Mouse (Mus musculus) kidney, embryonic 14.5 days (tissue): ENCODE measurements at regions not wholly inside any gene's neighbourhood (a gene's known extent, or its start where the extent isn't known, plus 50 kb on each side); places are given as distances from the start of the nearest gene placed in this dataset.

Source experiments
- ATAC-seq: fragments of 200-750 bp; cut with Nextera tagmentation; 2 replicates; pipeline ENCODE4 v1.8.0; 2017; ENCODE audit warnings: moderate number of reproducible peaks, mild to moderate bottlenecking, moderate TSS enrichment, moderate library complexity; ENCODE audit not compliant: low FRiP score, low TSS enrichment
- H3K27ac ChIP-seq: fragments of 300-500 bp; sonication (generic); 2 replicates; pipeline ENCODE4 v1.5.1; 2014; ENCODE audit warnings: low read depth, mild to moderate bottlenecking, low read length, moderate library complexity, mixed read lengths
- H3K27me3 ChIP-seq: fragments of 300-500 bp; sonication (generic); 2 replicates; pipeline ENCODE4 v1.6.1; 2014; ENCODE audit warnings: mild to moderate bottlenecking, low read length; ENCODE audit not compliant: control insufficient read depth, insufficient read depth
- H3K36me3 ChIP-seq: fragments of 300-500 bp; sonication (generic); 2 replicates; pipeline ENCODE4 v1.6.1; 2014; ENCODE audit warnings: low read length, mixed read lengths; ENCODE audit not compliant: control insufficient read depth, insufficient read depth
- H3K4me1 ChIP-seq: fragments of 300-500 bp; sonication (generic); 2 replicates; pipeline ENCODE4 v1.6.1; 2014; ENCODE audit warnings: low read length, mixed read lengths; ENCODE audit not compliant: control insufficient read depth, insufficient read depth
- H3K4me2 ChIP-seq: fragments of 300-500 bp; sonication (generic); replicated peaks from 2 replicates; pipeline ENCODE4 v1.6.1; 2014; ENCODE audit warnings: low read depth, mild to moderate bottlenecking, low read length
- H3K4me3 ChIP-seq: fragments of 300-500 bp; sonication (generic); 2 replicates; pipeline ENCODE4 v1.5.1; 2014; ENCODE audit warnings: mild to moderate bottlenecking, low read length
- H3K9ac ChIP-seq: fragments of 300-500 bp; sonication (generic); 2 replicates; pipeline ENCODE4 v1.6.1; 2014; ENCODE audit warnings: low read depth, mild to moderate bottlenecking, low read length, moderate library complexity
- H3K9me3 ChIP-seq: fragments of 300-500 bp; sonication (generic); 2 replicates; pipeline ENCODE4 v1.6.1; 2016; ENCODE audit warnings: low read length; ENCODE audit not compliant: control insufficient read depth
- WGBS: fragments of 180-500 bp; shearing (Covaris S2); extraction: QIAGEN DNeasy Blood & Tissue Kit; methylation state at CpG from one replicate; pipeline ENCODE4 v1.1.7; 2014; 5-methylcytosine and 5-hydroxymethylcytosine counted together

DNA sequence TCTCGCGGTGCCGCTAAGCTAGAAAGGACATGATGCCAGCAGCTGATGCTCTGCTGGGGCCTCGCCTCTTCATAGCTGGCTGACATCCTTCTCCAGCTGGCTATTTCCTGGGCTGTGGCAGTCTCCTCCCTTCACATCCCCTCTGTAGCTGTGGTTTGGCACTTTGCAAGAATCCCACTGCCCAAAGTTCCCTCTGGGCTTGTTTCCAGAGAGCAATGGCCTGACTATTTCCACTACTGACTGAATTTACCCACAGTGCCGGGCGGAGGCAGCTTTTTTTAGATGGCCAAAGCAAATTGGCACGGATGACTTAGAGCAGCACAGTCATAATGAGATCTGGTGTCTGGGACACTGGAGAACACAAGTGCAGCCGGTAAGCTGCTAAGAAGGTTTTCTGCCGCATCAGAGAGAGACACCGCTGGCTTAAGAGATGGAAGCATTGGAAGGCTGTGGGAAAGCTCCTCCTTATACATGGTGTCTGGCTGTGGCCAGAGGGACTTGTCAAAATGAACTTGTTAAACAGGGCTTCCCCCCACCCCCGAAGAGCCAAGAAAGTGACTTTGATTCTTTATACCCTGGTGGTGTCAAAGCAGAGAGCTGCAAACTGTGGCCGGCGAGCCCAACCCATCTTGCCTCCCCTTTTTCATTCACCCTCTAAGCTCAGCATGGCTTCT is 98.5 kb downstream of the Dkk1 start:
- no peak for ATAC-seq
- H3K27me3 ChIP-seq, result no peaks in the 10 kb centered on the region
- no peak overlapping the region for H3K9ac ChIP-seq
- no peaks in the 10 kb centered on the region for H3K36me3 ChIP-seq
- no peak overlapping the region for H3K4me2 ChIP-seq
- no peak overlapping the region for H3K4me3 ChIP-seq
- no peaks in the 10 kb centered on the region for H3K9me3 ChIP-seq
- H3K27ac ChIP-seq, result no peak overlapping the region
- no peaks in the 10 kb centered on the region for H3K4me1 ChIP-seq
- WGBS, result 86% methylated on average over 13 of the region's 13 CpGs

DNA sequence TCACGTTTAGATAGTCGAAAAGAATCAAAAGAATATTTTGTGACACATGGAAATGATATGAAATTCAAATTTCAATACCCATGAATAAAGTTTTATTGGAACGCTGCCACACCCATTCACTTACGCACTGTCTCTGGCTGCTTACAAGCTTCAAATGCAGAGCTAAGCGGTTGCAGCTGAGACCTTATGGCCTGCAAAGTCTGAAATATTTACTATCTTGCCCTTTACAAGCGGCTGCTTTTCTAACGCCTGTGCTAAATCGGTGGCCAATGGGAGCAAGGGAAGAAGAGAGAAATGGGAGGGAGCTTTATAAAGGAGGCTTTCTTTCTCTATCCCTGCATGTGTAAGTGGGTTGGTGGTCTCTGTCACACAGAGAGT is 97.9 kb downstream of the Dkk1 start:
- Histone ChIP-seq H3K36me3 (no peaks in the 10 kb centered on the region), H3K4me3 (no peak overlapping the region), H3K9ac (no peak overlapping the region), H3K4me1 (no peaks in the 10 kb centered on the region), H3K27ac (no peak overlapping the region), H3K4me2 (no peak overlapping the region), H3K27me3 (no peaks in the 10 kb centered on the region), H3K9me3 (no peaks in the 10 kb centered on the region)
- WGBS, result 66% methylated on average over 8 of the region's 8 CpGs
- ATAC-seq, result no peak

DNA sequence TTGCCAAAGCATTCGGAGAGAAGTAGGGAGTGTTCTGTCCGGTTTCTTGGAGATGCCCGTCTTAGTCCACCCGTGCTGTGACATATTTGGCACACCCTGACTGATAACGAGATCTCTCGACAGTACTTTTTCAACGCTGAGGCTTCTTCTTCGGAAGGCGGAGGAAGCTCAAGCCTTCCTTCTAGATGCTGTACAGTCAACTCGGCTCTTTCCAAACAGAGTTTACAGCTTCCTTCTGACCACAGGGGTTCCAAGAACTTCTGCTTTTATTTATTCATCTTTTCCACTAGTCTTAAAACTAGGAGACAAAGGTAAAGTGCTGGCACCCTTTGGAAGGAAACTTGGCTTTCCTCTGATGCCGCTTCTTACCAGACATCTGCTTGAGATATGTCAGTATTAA is 96.8 kb downstream of the Dkk1 start:
- H3K9me3 ChIP-seq, result no peaks in the 10 kb centered on the region
- ATAC-seq, result no peak
- H3K27ac ChIP-seq, result no peak overlapping the region
- no peaks in the 10 kb centered on the region for H3K36me3 ChIP-seq
- H3K4me1 ChIP-seq, result no peaks in the 10 kb centered on the region
- no peak overlapping the region for H3K4me2 ChIP-seq
- 92% methylated on average over 11 of the region's 11 CpGs for WGBS
- H3K27me3 ChIP-seq, result no peaks in the 10 kb centered on the region
- no peak overlapping the region for H3K9ac ChIP-seq
- H3K4me3 ChIP-seq, result no peak overlapping the region

DNA sequence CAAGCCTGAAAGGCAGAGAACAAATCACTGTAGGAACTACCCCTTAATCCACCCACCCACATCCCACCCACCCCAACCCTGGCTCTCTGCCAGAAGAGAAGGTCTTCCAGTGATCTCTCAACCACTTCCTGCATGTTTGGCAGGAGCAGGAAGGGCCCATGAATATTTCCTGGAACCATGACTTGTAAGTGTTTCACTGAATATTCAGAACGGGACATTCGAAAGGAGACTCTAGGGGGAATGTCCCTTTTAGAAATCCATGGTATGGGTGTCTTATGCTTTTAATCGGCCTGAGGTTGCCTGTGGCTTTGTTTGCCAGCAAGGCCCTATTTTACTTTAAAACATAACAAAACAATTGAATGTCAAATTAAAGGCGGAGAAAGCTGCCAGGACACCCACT is 66.0 kb downstream of the Dkk1 start:
- Histone ChIP-seq H3K4me1 (no peaks in the 10 kb centered on the region), H3K27me3 (no peaks in the 10 kb centered on the region), H3K4me3 (no peak overlapping the region), H3K9me3 (no peaks in the 10 kb centered on the region), H3K9ac (no peak overlapping the region), H3K4me2 (no peak overlapping the region), H3K36me3 (no peaks in the 10 kb centered on the region), H3K27ac (no peak overlapping the region)
- no peak for ATAC-seq
- 59% methylated on average over 4 of the region's 4 CpGs for WGBS

DNA sequence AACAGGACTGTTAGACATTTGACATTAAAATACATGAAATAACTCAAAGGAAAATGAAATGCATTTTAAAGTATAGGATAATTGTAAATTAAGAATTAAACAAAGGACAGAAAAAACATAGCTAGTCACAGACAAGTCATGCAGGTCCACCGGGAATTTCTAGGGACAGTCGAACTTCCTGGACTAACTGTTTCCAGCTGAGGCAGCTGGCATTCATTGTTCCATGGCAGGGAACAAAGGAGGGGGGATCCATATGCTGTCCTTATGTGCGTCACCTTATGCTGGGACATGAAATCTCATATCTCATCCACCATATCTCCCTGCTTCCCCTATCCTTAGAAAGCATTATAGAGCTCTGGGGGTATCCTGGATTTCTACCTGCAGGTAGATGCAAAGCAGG is 59.7 kb downstream of the Dkk1 start:
- Histone ChIP-seq H3K9ac (no peak overlapping the region), H3K36me3 (no peaks in the 10 kb centered on the region), H3K27ac (no peak overlapping the region), H3K4me2 (no peak overlapping the region), H3K27me3 (no peaks in the 10 kb centered on the region), H3K4me1 (0 out of 2 replicates have a peak, but pooled peaks cover 2% of the 10 kb centered on the region), H3K9me3 (no peaks in the 10 kb centered on the region), H3K4me3 (no peak overlapping the region)
- ATAC-seq, result no peak
- WGBS, result 56% methylated on average over 3 of the region's 3 CpGs

DNA sequence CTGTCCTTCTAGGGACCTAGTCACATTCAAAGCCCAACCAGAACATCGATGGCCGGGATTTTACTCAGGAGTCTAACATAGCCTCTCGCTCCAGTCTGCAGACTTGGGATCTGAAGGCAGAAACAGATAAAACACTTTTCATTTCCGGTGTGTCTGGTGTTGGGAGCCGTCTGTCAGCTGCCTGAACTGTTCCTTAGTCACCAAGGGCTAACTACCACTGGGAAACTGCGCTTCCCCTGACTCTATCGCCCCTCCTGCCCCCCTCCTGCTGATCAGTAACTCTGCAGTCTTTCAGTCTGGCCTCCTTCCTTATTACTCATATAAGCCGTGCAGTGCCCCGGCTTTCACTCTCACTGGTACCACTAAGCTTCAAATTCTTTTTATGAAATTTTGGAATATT is 58.5 kb downstream of the Dkk1 start:
- H3K9me3 ChIP-seq, result no peaks in the 10 kb centered on the region
- ATAC-seq, result no peak
- no peaks in the 10 kb centered on the region for H3K36me3 ChIP-seq
- H3K27ac ChIP-seq, result no peak overlapping the region
- no peak overlapping the region for H3K4me2 ChIP-seq
- 0 out of 2 replicates have a peak, but pooled peaks cover 2% of the 10 kb centered on the region for H3K4me1 ChIP-seq
- no peak overlapping the region for H3K9ac ChIP-seq
- WGBS, result 44% methylated on average over 9 of the region's 9 CpGs
- H3K27me3 ChIP-seq, result no peaks in the 10 kb centered on the region
- no peak overlapping the region for H3K4me3 ChIP-seq
